Mouse (Mus musculus): Measurements from ENCODE around the gene Ints4. TPM values are rescaled to one million over a fixed set of nuclear protein-coding genes. Genes with fewer than 3 reads are reported as not detected.
A peak's percentile ranks its signal among the peaks of the same experiment; 100 is the strongest.
"Not testable (repeated sequence)": the region's sequence is repeated elsewhere in the genome, so short reads cannot be mapped to it uniquely, and the experiment has no call there.

Ints4 gene
- total RNA-seq (2021), result 10 to 100 TPM; 46.4 to 48.9 TPM

DNA sequence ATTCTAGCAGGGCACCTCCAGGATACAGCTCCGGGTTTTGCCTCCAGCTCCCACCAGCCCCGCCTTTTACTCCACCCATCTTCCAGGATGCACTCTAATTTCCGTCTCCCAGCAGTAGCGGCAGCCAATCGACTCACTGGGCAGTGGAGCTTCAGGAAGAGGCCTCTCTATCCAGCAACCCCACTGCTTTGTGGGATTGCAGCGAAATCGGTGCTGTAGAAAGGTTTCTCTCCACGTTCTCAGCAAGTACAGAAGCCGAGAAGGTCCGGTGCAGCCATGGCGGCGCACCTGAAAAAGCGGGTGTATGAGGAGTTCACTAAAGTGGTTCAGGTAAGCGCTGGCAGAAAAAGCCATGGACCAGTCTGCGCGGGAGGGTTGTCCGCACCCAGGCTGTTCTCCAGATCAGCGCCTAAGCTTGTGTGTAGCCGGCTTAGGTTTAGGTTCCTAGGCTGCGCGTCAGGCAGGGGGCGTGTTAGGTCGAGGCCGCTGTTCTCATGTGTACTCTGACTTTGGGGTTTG is at the start of gene Ints4:
Ints4 (plus strand) TSS at position 136 of the 519 bp plus-strand sequence.
- peak; percentile 92 for DNase-seq

DNA sequence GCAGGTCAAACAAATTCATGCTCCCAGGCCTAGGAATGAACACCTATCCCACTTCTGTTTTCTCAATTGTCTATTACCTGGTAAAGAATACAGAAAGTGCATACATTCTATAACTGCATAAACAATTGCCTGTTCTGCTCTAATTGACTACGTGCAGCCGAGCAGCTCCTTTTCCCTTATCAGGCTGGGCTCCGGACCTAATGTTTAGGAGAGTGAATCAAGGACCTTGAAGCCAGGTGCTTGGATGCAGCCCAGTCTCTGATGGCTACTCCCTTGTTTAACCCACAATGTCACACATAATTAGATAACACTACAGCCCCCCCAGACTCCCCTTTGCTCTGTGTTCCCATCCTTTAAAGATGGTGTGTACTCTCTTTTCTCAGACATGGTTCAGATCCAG is 47.2 kb upstream of the Ints4 start:
- DNase-seq, result not testable (repeated sequence)

DNA sequence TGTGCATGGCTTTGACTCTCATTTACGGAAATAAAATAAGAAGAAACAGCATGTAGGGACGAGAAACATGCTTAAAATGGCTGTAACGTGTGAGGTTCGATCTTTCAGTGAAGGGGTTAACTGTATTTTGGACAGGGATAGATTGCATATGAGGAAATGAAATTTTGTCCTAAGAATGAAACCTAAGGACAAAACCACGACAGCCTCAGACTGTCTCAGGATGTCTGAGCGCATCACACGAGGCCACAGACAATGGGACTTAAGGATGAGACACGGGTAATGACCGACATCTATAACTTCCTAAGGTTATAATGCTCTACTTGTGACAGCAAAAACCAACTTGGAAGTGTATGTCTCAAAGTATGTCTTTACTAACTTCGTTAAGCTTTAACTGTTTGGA is 46.2 kb upstream of the Ints4 start:
- DNase-seq, result no peak

DNA sequence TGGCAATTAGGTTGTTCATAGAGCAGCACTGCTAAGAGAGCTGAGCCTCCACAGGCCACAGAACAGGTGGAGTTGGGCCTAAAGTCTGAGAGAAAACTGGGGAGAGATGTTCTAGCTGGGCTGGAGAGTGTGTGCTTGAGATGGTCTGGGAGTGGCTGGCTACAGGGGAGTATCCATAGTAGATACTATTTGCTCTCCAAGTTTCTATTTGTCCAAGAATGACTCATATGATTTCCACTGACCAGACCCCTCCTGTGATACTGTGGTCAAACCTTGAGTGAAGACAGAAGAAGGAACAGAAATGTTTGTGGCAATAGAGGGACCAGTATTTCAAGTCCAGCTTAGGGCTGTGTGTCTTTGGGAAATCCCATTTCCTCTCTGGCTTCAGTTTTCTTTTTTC is 41.8 kb upstream of the Ints4 start:
- no peak for DNase-seq

DNA sequence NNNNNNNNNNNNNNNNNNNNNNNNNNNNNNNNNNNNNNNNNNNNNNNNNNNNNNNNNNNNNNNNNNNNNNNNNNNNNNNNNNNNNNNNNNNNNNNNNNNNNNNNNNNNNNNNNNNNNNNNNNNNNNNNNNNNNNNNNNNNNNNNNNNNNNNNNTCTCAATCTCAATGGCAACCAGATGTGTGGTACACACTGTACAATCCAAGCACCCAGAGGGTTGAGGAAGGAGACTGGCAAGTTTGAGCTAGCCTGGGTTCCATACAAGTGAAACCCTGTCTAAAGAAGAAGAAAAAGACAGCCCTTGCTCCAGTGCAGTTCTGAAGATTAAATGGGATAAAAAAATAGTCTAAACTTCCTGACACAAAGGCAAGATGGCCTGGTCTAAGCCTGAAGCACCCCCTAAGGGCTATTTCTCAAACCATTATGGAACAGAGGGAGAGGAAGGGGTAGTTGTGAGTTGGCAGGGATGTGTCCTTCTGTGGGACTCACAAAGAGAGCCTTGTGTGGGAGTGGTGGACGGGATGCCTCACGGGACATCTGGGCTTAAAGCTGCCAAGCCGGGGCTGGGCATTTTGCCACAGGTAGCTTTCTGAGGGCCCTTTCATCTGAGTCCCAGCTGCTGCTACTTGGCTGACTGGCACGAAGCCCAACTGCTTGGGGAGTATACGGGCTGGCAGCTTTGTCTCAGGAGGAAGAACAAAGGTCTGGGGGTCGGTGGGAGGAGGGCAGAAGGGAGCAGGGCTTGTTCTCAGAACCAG is 34.4 kb upstream of the Ints4 start:
- DNase-seq, result peak; percentile 93

DNA sequence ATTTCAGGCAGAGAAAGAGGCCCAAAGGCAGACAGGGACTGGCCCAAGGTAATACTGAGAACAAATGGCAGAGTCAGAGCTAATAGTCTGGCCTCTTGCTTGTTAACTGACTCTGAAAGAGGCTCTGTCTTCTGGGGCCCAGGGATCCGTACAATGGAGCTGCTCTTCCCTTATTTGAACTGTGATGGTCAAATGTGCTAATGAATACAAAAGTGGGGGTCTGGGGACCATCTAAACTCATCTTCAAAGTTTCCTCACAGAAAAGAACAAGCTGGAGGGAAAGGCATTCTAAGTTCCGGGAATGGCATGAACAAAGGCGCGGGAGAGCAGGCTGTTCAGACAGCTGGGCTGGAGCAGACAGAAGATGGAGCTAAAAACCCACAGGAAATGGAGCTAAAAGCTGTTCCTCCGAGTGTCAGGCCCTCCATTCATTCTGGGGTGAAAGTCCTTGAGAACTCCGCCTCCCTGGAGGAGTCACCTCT is 33.7 kb upstream of the Ints4 start:
- peak; percentile 5 for DNase-seq

DNA sequence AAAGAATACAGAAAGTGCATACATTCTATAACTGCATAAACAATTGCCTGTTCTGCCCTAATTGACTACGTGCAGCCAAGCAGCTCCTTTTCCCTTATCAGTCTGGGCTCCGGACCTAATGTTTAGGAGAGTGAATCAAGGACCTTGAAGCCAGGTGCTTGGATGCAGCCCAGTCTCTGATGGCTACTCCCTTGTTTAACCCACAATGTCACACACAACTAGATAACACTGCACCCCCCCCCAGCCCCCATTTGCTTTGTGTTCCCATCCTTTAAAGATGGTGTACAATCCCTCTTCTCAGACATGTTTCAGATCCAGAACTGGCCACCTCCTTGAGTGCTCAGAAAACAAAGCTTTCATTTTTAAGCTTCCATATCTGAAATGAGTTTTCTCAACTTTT is 29.7 kb upstream of the Ints4 start, which contains the start of gene Kctd14:
Kctd14 (plus strand) TSS at position 301 of the 400 bp plus-strand sequence.
- DNase-seq, result not testable (repeated sequence)

DNA sequence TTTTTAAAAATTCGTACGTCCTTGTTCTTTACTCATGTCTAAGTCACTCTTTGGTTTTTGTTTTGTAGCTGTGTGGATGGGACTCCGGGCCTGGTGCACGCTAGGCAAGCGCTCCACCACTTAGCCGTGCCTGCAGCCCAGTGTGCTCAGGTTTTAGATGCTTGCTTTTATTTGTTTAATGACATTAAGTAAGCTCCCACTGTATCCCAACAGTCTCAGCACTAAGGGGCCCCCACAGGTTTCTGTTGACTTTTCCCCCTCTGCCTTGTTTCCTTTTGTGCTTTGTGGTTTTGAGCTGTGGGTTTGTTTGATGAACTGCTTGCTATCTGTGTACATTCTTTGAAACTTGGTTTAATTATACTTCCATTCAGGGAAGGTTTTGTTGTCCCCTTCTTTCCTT is 28.6 kb upstream of the Ints4 start:
- DNase-seq, result no peak

DNA sequence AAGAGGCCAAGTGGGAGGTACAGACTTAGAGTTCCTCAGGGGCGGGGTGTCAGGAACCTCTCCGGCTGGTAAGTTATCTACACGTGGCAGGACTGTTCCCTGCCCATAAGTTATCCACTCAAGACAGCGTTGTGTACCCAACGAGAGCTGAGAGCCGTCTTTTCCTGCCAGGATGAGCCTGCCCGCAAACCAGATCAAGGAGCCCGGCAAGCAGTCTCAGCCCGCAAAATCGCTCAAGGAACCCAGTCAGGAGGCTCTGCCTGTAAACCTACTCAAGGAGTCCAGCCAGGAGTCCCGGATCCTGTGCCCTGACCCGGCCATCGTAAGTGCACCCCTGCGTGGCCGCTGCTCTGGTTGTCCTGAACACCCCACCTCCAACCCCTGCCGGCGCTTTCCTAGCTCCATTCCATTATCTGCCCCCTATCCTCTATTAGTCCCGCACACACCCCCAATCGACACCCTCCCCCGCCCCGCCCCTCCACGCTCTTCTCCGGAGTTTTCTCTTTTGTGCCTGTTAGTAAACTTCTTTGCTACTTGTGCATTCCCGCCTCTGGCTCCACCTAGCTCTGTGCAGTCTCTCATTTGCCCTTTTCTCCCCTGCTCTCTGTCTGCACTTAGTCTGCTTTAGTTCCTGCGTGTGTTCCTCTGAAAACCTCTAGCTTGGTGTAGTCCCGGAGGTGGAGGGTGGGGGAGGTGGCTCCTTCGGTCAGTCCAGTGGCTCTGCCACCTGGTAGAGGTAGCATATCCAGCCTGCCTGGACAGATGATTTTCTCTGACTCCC is 27.4 kb upstream of the Ints4 start:
- peak; percentile 9 for DNase-seq

DNA sequence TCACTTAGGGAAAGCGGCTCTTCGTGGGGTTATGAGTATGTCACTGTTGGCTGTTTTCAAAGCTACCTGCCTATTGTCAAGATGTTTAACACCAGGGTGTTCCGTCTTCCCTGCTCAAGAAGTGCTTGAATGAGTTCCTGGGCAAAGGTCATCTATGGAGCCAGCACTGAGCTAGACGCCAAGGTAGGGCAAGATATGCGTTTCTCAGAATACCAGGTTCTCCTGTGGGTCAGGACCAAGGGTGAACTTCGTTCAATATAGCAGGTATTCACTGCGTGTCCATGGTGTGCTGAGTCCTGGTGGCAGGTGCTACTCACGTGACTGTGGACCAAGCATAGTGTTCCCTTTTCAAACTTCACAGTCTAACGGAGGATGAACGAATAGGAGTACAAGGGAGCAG is 26.0 kb upstream of the Ints4 start:
- no peak for DNase-seq

DNA sequence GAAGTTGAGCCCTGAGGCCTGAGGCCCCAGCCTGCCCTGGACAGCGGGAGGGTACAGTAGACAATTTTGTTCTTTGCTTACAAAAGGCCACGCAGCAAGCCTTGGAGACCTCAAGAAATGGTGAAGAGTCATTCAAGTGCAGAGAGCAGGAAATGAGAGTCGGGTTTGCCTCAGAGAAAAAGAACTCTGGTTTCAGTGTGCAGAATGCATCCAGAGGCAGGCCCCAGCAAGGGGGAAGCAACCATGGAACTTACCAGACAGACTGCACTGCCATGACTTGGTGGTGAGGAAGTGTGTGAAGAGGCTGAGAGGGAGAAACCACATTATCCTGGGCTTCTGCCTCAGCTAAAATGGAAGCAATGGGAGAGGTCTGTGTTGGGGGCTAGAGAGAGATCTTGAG is 25.2 kb upstream of the Ints4 start:
- no peak for DNase-seq

DNA sequence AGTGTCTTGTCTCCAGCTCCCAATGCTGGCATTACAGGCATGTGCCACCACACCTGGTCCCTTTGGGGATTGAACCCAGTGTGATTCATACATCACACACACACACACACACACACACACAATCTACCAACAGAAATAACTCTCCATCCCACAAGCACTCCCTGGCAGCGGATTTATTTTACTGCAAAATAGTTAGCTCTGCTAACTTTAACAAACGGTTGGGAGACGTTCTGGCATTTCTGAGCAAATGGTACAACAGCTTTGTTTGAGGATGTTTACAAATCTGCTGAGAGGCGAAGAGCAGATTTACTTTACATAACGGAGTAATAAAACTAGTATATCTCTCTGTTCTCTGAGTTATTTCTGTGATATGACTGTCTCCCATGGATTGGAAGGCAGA is 7.8 kb upstream of the Ints4 start:
- no peak for DNase-seq

DNA sequence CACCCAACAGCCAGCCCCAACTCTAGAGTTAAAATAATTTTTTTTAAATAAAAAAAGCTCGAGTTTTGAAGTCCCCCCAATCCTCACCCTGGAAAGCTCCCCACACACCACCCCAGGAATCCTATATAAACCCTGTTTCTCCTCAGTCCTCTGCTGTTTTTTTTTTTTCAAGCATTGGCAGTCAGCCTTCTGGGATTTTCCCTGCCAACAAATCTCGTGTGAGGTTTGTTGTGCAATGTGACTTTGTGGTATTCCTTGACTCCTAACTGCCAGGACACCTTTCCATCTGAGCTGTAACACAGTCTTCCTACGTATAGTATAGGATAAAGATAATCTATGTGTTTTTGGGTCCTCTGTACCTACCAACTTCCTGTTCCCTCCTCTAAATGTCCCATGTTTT is 1.4 kb upstream of the Ints4 start:
- DNase-seq, result no peak

DNA sequence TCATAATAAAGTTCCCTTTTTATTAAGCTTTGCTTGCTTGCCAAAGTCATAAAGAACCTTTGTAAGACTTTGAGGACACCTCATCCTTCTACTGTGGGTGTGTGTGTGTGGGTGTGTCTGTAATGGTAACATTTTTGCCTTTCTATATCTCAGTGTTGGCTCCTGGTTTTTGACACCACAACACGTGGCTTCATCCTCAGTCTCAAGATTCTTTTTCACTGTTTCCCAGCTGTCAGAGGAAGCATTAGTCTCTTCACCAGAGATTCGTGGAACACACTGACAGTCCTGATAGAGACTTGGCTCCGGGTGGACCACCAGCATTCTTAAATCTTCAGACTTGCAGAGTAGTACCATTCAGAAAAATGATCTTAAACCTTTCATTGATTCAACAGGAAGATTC is 466 bp upstream of the Ints4 start:
- DNase-seq, result no peak

DNA sequence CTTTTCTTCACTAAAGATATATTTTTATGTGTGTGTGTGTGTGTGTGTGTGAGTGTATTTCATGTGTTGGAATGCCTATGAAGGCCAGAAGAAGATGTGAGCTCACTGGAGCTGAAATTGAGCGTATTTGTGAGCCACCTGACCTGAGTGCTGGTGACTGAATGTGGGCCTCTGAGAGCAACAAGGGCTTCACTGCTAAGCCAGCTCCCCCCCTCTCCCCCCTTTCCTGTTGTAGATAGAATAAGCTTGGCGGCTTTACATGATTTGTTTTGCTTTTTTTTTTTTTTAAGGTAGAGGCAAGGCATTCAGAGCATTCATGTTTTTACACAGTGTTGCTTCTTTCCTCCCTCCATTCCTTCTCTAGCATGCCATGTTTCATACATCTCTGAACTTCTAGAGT is 2.6 kb downstream of the Ints4 start:
- DNase-seq, result no peak

DNA sequence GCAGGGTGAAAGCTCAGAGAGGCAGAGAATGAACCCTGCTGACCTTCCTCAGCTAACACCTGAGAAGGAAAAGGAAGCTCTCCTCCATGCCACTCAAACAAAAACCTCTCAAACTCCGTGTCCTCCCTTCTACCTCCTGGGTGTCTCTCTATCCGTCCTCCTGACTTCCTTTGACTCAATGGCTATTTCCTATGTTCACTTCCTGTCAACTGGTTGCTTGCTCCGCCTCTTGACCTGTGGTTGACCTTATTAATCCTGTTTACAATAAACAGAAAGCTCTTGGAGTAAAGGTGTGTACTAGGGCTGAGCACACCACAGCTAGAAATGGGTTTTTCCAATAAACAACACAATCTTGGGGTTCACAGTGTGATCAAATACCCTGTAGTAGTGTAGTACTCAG is 10.4 kb downstream of the Ints4 start:
- no peak for DNase-seq

DNA sequence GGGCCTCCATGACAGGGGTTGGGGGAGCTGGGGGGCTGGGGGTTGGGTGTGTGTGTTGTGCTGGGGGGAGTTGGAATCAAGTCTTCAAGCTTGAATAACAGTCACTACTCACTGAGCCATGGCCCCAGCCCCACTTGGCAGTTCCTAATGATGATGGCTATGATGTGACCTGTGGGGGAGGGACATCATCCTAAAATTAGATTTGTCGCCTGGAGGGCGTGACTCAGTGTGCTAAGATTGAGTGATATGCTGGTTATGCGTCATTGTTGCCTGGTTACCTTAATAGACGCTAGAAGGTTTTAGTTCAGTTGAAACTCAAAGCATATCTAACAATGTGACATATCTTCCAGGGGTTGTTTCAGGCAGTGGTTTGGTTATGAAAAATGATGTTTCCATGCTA is 11.7 kb downstream of the Ints4 start:
- peak; percentile 38 for DNase-seq

DNA sequence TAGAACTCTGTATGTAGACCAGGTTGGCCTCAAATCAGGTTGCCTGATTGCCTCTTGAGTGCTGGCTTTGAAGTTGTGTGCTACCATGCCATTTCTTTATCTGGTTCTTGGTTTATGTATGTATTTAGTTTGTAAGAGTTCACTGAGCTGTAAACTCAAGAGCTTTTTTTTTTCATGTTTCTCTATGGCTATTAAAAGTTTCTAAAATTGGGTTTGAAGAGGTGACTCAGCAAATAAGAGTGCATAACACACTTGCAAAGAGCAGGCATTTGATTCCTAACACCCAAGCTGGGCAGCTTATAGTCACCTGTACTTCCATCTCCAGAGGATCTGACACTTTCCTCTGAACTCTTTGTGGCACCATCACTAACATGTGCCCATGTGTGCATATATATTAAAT is 14.3 kb downstream of the Ints4 start:
- no peak for DNase-seq

DNA sequence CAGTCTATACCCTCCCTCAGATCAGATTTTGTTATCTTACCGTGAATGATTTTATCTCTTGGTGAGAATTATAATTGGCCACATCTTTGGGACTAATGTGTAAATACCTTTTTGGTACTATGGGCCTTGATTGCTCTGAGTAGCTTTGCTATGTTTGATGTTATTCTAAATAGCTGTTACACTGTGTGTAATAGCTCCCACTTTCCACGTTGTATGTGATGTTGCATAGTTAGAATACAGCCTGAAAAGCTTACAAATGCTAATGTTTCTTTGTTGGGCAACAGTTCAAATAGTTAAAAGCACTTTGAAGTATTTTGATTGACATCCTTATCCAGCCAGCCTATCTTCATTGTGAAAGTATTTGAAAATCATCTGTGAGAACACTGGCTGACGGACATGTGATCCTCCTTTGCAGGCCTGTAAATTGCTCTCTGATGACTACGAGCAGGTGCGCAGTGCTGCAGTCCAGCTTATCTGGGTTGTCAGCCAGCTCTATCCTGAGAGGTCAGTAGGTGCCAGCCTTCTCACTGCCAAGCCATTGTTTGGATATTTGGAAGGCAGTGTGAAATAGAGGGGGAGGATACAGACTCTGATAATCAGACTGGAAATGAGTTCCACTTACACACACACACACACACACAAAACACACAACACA is 19.9 kb downstream of the Ints4 start:
- peak; percentile 60 for DNase-seq

DNA sequence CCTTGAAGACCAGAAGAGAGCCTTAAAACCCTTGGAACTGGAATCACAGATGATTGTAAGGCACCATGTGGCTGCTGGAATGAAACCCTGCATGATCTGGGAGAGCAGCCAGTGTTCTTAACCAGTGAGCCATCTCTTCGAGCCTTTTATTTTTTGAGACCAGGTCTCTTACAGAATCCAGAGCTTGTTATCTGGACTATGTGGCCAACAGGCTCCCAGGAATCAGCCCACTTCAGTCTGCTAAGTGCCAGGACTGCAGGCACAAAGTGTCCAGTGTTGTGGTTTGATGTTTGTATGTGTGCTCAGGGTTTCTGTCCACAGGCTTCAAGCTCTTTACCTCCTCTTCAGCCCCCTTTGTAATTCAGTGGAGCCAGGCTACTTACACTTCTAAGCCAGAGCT is 34.0 kb downstream of the Ints4 start:
- DNase-seq, result peak; percentile 40

DNA sequence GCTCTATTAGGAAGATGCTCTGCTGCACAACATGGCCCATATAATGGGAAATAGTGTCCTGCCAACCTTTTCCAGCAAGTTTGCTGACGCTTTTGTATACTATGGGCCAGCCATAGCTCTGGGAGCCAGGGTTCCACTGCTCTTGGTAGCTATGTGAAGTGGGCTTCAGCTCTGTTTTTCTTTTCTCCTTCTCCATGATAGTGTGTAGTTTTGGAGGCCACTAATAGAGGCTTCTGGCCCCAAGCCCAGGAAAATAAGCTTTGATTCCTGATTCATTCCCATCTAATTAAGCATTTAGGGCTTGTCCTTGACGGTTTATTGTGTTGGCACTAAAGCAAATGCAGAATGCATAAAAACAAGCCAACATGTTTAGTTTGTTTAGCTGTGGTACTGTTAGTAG is 39.2 kb downstream of the Ints4 start:
- no peak for DNase-seq

DNA sequence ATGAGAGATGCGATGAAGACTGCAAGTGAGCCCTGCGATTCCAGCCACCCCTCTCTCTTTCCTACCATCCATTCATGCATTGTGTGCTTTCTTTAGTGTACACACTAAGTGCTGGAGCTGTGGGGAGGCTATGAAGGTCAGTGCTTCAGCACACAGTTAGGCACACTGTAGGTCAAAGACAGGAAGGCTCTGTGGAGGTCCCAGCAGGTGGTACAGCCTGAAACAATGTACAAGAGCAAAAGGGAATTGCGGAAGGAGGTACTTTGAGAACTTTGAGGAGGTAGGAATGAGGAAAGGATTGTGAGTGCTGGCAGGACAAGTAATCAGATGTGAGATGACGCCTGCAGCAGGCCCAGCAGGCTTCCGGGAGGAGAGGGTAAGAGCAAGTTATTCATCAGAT is 54.8 kb downstream of the Ints4 start:
- DNase-seq, result no peak

DNA sequence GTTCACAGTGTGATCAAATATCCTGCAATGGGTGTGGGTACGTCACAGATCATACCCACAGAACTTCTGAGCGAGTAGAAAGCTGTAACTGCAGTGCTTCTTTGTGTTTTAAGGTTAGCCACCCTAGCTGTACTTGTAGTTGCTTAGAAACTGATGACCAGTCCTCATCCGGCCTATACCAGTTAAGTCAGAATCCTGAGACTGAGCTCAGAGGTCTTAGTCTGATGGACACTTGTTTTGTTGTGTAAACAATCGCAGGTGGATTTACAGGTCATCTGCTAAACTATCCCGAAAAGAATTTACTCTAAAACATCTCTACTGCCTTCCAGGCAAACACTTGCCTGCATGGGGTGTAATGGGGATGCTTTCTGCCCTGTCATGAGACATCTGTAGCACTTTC is 55.8 kb downstream of the Ints4 start:
- DNase-seq, result no peak
